Mouse (Mus musculus): ENCODE results near the gene Gm20897.
"Not testable (repeated sequence)": the region's sequence is repeated elsewhere in the genome, so short reads cannot be mapped to it uniquely, and the experiment has no call there.

The Gm20897 gene

DNA sequence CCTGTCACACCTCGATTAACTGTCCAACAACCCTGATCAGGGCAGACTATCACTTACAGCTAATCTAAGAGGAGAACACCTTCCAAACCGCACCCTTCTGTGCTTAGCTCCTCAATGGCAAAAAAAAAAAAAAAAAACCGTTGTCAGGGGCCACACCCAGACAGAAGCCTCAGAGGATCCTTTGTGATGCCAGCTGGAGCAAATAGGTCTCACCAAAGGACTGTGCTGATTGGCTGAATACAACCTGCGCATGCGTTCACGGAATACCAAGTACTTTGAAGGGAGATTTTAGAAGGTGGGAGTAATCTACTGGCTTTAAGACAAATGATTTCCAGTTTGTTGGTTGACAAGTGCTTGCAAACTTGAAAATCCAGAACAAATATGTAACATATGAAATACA lies at the start of gene Gm20897:
Gene Gm20897 (minus strand): TSS at position 101 of the 400 bp plus-strand sequence.
- not testable (repeated sequence) for ATAC-seq (ENCODE audit: insufficient number of reproducible peaks, low FRiP score, low TSS enrichment)

All from cerebellum, adult (tissue).